Mouse (Mus musculus) MEL (cell line): ENCODE results near the gene Ddb1. TPM values are rescaled to one million over a fixed set of nuclear protein-coding genes. Genes with fewer than 3 reads are reported as not detected.

Source experiments
- DNase-seq: peaks from one replicate; pipeline ENCODE4 v3.0.0; 2011; ENCODE audit warnings: low read depth, low spot score
- H3K27ac ChIP-seq: 2 replicates; pipeline ENCODE4 v1.5.1; 2012; ENCODE audit warnings: low read depth, mild to moderate bottlenecking, control low read depth, low read length, moderate library complexity; ENCODE audit not compliant: control insufficient read depth
- H3K27me3 ChIP-seq, 2 experiments: fragments of 150-350 bp in 1 of 2; sonication (generic) in 1 of 2; 2 replicates each; pipeline ENCODE4 v1.6.1; 2012; ENCODE audit warnings: low read length in 2 of 2, mild to moderate bottlenecking in 2 of 2, improper control_type of control experiment in 1 of 2, moderate library complexity in 1 of 2; ENCODE audit not compliant: insufficient read depth in 2 of 2, control insufficient read depth in 1 of 2
- H3K36me3 ChIP-seq, 2 experiments: 2 replicates each; pipeline ENCODE4 v1.6.1; 2012 to 2014; ENCODE audit warnings: low read length in 2 of 2, improper control_type of control experiment in 1 of 2, inconsistent platforms in 1 of 2, mild to moderate bottlenecking in 1 of 2; ENCODE audit not compliant: insufficient read depth in 2 of 2, control insufficient read depth in 1 of 2
- H3K4me1 ChIP-seq, 2 experiments: fragments of 150-350 bp in 1 of 2; sonication (generic) in 1 of 2; 2 replicates each; pipeline ENCODE4 v1.6.1; 2012; ENCODE audit warnings: low read length in 2 of 2, improper control_type of control experiment in 1 of 2, mild to moderate bottlenecking in 1 of 2; ENCODE audit not compliant: insufficient read depth in 2 of 2, control insufficient read depth in 1 of 2
- H3K4me3 ChIP-seq, 2 experiments: fragments of 150-350 bp in 1 of 2; sonication (generic) in 1 of 2; 2 replicates each; pipeline ENCODE4 v1.5.1; 2012; ENCODE audit warnings: low read depth in 2 of 2, low read length in 2 of 2, mild to moderate bottlenecking in 2 of 2, moderate library complexity in 2 of 2, control low read depth in 1 of 2, improper control_type of control experiment in 1 of 2; ENCODE audit not compliant: control insufficient read depth in 1 of 2, insufficient read depth in 1 of 2
- H3K79me2 ChIP-seq: 2 replicates; pipeline ENCODE4 v1.6.1; 2012; ENCODE audit warnings: mild to moderate bottlenecking, low read length, moderate library complexity; ENCODE audit not compliant: control insufficient read depth, poor library complexity, insufficient read depth
- H3K9ac ChIP-seq: 2 replicates; pipeline ENCODE4 v1.6.1; 2012; ENCODE audit warnings: low read depth, mild to moderate bottlenecking, control low read depth, low read length, moderate library complexity; ENCODE audit not compliant: control insufficient read depth, poor library complexity, severe bottlenecking
- H3K9me3 ChIP-seq: fragments of 150-350 bp; sonication (generic); replicated peaks from 2 replicates; pipeline ENCODE4 v1.6.1; 2012; ENCODE audit warnings: mild to moderate bottlenecking, low read length, improper control_type of control experiment, moderate library complexity; ENCODE audit not compliant: insufficient read depth
- CHD2 ChIP-seq: IDR thresholded peaks from 2 replicates; pipeline ENCODE4 v1.6.1; 2011; ENCODE audit warnings: low read length, improper control_type of control experiment
- CTCF ChIP-seq, 3 experiments: IDR thresholded peaks in 2 of 3; conservative IDR thresholded peaks in 1 of 3; 2 replicates each; pipeline ENCODE4 v1.5.1; 2011 to 2012; ENCODE audit warnings: low read length in 3 of 3, low read depth in 2 of 3, mild to moderate bottlenecking in 2 of 3, improper control_type of control experiment in 1 of 3, inconsistent platforms in 1 of 3, mixed read lengths in 1 of 3, moderate library complexity in 1 of 3; ENCODE audit not compliant: control insufficient read depth in 1 of 3, insufficient read depth in 1 of 3, poor library complexity in 1 of 3, severe bottlenecking in 1 of 3
- E2F4 ChIP-seq: IDR thresholded peaks from 2 replicates; pipeline ENCODE4 v1.6.1; 2011; ENCODE audit warnings: low read depth, low read length, improper control_type of control experiment, borderline replicate concordance
- EP300 ChIP-seq, 2 experiments: IDR thresholded peaks; 2 replicates each; pipeline ENCODE4 v1.6.1; 2011; ENCODE audit warnings: improper control_type of control experiment in 2 of 2, low read length in 2 of 2, low read depth in 1 of 2, mild to moderate bottlenecking in 1 of 2
- ETS1 ChIP-seq: IDR thresholded peaks from 2 replicates; pipeline ENCODE4 v1.6.1; 2012; ENCODE audit warnings: low read depth, mild to moderate bottlenecking, inconsistent platforms, low read length, improper control_type of control experiment, moderate library complexity
- HCFC1 ChIP-seq: IDR thresholded peaks from 2 replicates; pipeline ENCODE4 v1.6.1; 2012; ENCODE audit warnings: low read depth, mild to moderate bottlenecking, inconsistent platforms, low read length, improper control_type of control experiment, moderate library complexity
- KAT2A ChIP-seq: conservative IDR thresholded peaks from 2 replicates; pipeline ENCODE4 v1.6.1; 2012; ENCODE audit warnings: low read depth, low read length, improper control_type of control experiment, inconsistent platforms
- MEF2A ChIP-seq: IDR thresholded peaks from 2 replicates; pipeline ENCODE4 v1.6.1; 2014; ENCODE audit warnings: low read depth, mild to moderate bottlenecking, inconsistent platforms, low read length, improper control_type of control experiment; ENCODE audit not compliant: poor library complexity, insufficient replicate concordance, severe bottlenecking; ENCODE audit errors: extremely low read depth
- MXI1 ChIP-seq: IDR thresholded peaks from 2 replicates; pipeline ENCODE4 v1.6.1; 2011; ENCODE audit warnings: mild to moderate bottlenecking, low read depth, low read length, improper control_type of control experiment
- NELFE ChIP-seq: IDR thresholded peaks from 2 replicates; pipeline ENCODE4 v1.6.1; 2011; ENCODE audit warnings: low read depth, low read length, improper control_type of control experiment
- NRF1 ChIP-seq: IDR thresholded peaks from 2 replicates; pipeline ENCODE4 v1.6.1; 2014; ENCODE audit warnings: low read depth, mild to moderate bottlenecking, inconsistent platforms, low read length, improper control_type of control experiment, moderate library complexity; ENCODE audit not compliant: poor library complexity, insufficient read depth, severe bottlenecking
- POLR2A ChIP-seq, 2 experiments: IDR thresholded peaks; 2 replicates each; pipeline ENCODE4 v1.6.1; 2011 to 2012; ENCODE audit warnings: low read length in 2 of 2, mild to moderate bottlenecking in 2 of 2, control low read depth in 1 of 2, improper control_type of control experiment in 1 of 2, low read depth in 1 of 2, moderate library complexity in 1 of 2; ENCODE audit not compliant: control insufficient read depth in 1 of 2, insufficient read depth in 1 of 2, poor library complexity in 1 of 2
- POLR2AphosphoS2 ChIP-seq: IDR thresholded peaks from 2 replicates; pipeline ENCODE4 v1.6.1; 2011; ENCODE audit warnings: low read length, improper control_type of control experiment
- RAD21 ChIP-seq: IDR thresholded peaks from 2 replicates; pipeline ENCODE4 v1.6.1; 2011; ENCODE audit warnings: mild to moderate bottlenecking, low read depth, low read length, improper control_type of control experiment
- SIN3A ChIP-seq: IDR thresholded peaks from 2 replicates; pipeline ENCODE4 v1.6.1; 2012; ENCODE audit warnings: low read length, improper control_type of control experiment, inconsistent platforms
- SMC3 ChIP-seq: IDR thresholded peaks from 2 replicates; pipeline ENCODE4 v1.6.1; 2011; ENCODE audit warnings: low read depth, low read length, improper control_type of control experiment
- TAL1 ChIP-seq: IDR thresholded peaks from 2 replicates; pipeline ENCODE4 v1.6.1; 2012; ENCODE audit warnings: mild to moderate bottlenecking, inconsistent platforms, low read length, moderate library complexity, mixed read lengths
- UBTF ChIP-seq: IDR thresholded peaks from 2 replicates; pipeline ENCODE4 v1.6.1; 2012; ENCODE audit warnings: low read depth, mild to moderate bottlenecking, inconsistent platforms, low read length, improper control_type of control experiment, moderate library complexity, borderline replicate concordance; ENCODE audit not compliant: insufficient read depth
- USF2 ChIP-seq, 2 experiments: IDR thresholded peaks; 2 replicates each; pipeline ENCODE4 v1.6.1; 2011 to 2012; ENCODE audit warnings: improper control_type of control experiment in 2 of 2, low read length in 2 of 2, borderline replicate concordance in 1 of 2, inconsistent platforms in 1 of 2, low read depth in 1 of 2, mild to moderate bottlenecking in 1 of 2; ENCODE audit not compliant: insufficient read depth in 1 of 2
- ZC3H11A ChIP-seq: IDR thresholded peaks from 2 replicates; pipeline ENCODE4 v1.6.1; 2012; ENCODE audit warnings: low read depth, mild to moderate bottlenecking, inconsistent platforms, low read length, improper control_type of control experiment
- ZMIZ1 ChIP-seq: IDR thresholded peaks from 2 replicates; pipeline ENCODE4 v1.6.1; 2012; ENCODE audit warnings: low read depth, mild to moderate bottlenecking, inconsistent platforms, low read length, improper control_type of control experiment, moderate library complexity
- polyA plus RNA-seq, 2 experiments: library from polyadenylated mRNA; stranded (reverse) in 1 of 2; unstranded in 1 of 2; fragments of >175 nt in 1 of 2; fragments of >200 nt in 1 of 2; gene quantifications; 2 replicates each; pipeline versions ENCODE4 v1.2.1 to v1.2.4; 2012; ENCODE audit warnings: low replicate concordance in 2 of 2, low read depth in 1 of 2; ENCODE audit not compliant: insufficient read length in 2 of 2, insufficient read depth in 1 of 2, missing spikeins in 1 of 2
- total RNA-seq: library from RNA; depleted of rRNA; stranded (reverse); fragments of 300-350 nt; gene quantifications from 2 replicates; pipeline ENCODE4 v1.2.3, GENCODE M21; 2012

Ddb1 gene
- total and polyA plus RNA-seq, 3 experiments = 116 to 459 (median 365) TPM

- Histone ChIP-seq H3K4me3 (no peak overlapping the region), H3K27ac (no peak overlapping the region), H3K79me2 (no peaks in the 10 kb centered on the region), H3K4me1 (peaks cover 6 to 18% of the 10 kb centered on the region in 2 experiments; a peak in 3 of 4 replicates), H3K27me3 (no peaks in the 10 kb centered on the region), H3K36me3 (peaks cover 0 to 26% of the 10 kb centered on the region in 2 experiments; a peak in 2 of 4 replicates), H3K9ac (no peak overlapping the region), H3K9me3 (no peaks in the 10 kb centered on the region)
- DNase-seq = no peak
- TF ChIP-seq MXI1 = no peak
- TF ChIP-seq UBTF = no peak
- TF ChIP-seq ZC3H11A = no peak
- TF ChIP-seq HCFC1 = no peak
- TF ChIP-seq POLR2AphosphoS2 = no peak
- TF ChIP-seq E2F4 = no peak
- TF ChIP-seq ZMIZ1 = no peak
- no peak for TF ChIP-seq KAT2A
- TF ChIP-seq MEF2A = no peak
- no peak for TF ChIP-seq EP300 (IDR thresholded peaks at IDR 0.05; ENCODE audit: low read depth in 1 of 2, low read length in 2 of 2)
- TF ChIP-seq RAD21 = no peak
- no peak for TF ChIP-seq SIN3A
- TF ChIP-seq ETS1 = no peak
- no peak for TF ChIP-seq NRF1
- TF ChIP-seq POLR2A (IDR thresholded peaks at IDR 0.05; ENCODE audit: control insufficient read depth in 1 of 2, insufficient read depth in 1 of 2, low read depth in 1 of 2, low read length in 2 of 2, poor library complexity in 1 of 2) = no peak
- TF ChIP-seq USF2 (IDR thresholded peaks at IDR 0.05; ENCODE audit: borderline replicate concordance in 1 of 2, insufficient read depth in 1 of 2, low read depth in 1 of 2, low read length in 2 of 2) = no peak
- TF ChIP-seq NELFE = no peak
- no peak for TF ChIP-seq TAL1
- no peak for TF ChIP-seq CHD2
- no peak for TF ChIP-seq CTCF (IDR thresholded peaks at IDR 0.05 in 2 of 3, conservative IDR thresholded peaks at IDR 0.05 in 1 of 3; ENCODE audit: control insufficient read depth in 1 of 3, insufficient read depth in 1 of 3, low read depth in 2 of 3, low read length in 3 of 3, poor library complexity in 1 of 3, severe bottlenecking in 1 of 3)
These were observed 60.0 kb downstream of the Ddb1 start for GRCm38 (mm10) chr19:10665093-10665492.

DNA sequence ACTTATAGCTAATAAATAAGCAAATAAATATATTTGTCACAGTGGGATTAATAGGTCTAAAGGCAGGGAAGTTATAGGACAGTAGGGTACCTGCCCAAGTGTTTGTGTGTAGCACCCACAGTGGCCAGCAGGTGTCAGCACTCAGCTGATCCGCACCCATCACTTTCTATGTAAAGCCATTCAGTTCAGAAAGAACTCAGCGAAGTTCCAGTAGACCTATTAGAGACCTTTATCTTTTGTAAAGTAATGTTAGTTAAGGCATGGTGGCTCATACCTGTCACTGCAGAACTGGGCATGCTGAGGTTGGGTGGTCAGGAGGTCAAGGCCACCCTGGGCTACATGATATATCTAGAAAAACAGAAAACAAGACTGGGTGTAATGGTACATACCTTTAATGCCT is 60.4 kb downstream of the Ddb1 start:
- H3K27ac ChIP-seq = no peak overlapping the region
- H3K79me2 ChIP-seq = no peaks in the 10 kb centered on the region
- H3K4me3 ChIP-seq = no peak overlapping the region
- no peaks in the 10 kb centered on the region for H3K9me3 ChIP-seq
- no peak overlapping the region for H3K9ac ChIP-seq
- H3K4me1 ChIP-seq = peaks cover 6 to 17% of the 10 kb centered on the region in 2 experiments; a peak in 3 of 4 replicates
- no peaks in the 10 kb centered on the region for H3K27me3 ChIP-seq
- DNase-seq = peak; percentile 80
- TF ChIP-seq SMC3 (peak; percentile 83), NRF1 (no peak), RAD21 (peak; percentile 74), CTCF (IDR thresholded peaks at IDR 0.05 in 2 of 3, conservative IDR thresholded peaks at IDR 0.05 in 1 of 3; ENCODE audit: control insufficient read depth in 1 of 3, insufficient read depth in 1 of 3, low read depth in 2 of 3, low read length in 3 of 3, poor library complexity in 1 of 3, severe bottlenecking in 1 of 3) (peak; percentile 91 to 94 (median 93)), ZC3H11A (peak; percentile 56)
- peaks cover 0 to 22% of the 10 kb centered on the region in 2 experiments; a peak in 2 of 4 replicates for H3K36me3 ChIP-seq
